Mouse (Mus musculus) bone marrow, adult 2 months (tissue): ENCODE measurements around the gene Rapgef6. TPM values are rescaled to one million over a fixed set of nuclear protein-coding genes. Genes with fewer than 3 reads are reported as not detected.

Experiments
- H3K27ac ChIP-seq: fragments of 200-500 bp; 2 replicates; pipeline ENCODE4 v1.5.1; 2012; ENCODE audit warnings: low read depth, mild to moderate bottlenecking, control low read depth, inconsistent platforms, low read length; ENCODE audit not compliant: control insufficient read depth, poor library complexity, insufficient read depth
- H3K4me1 ChIP-seq: fragments of 200-500 bp; 2 replicates; pipeline ENCODE4 v1.6.1; 2011; ENCODE audit warnings: low read length; ENCODE audit not compliant: control insufficient read depth, insufficient read depth
- H3K4me3 ChIP-seq: fragments of 200-500 bp; replicated peaks from 2 replicates; pipeline ENCODE3; 2011; ENCODE audit warnings: mild to moderate bottlenecking, low read depth, low read length, control low read depth; ENCODE audit not compliant: control insufficient read depth
- CTCF ChIP-seq: fragments of 200-500 bp; IDR thresholded peaks from 2 replicates; pipeline ENCODE4 v1.5.1; 2011; ENCODE audit warnings: low read length, control low read depth; ENCODE audit not compliant: control insufficient read depth, insufficient read depth
- POLR2A ChIP-seq: fragments of 200-500 bp; IDR thresholded peaks from 2 replicates; pipeline ENCODE4 v1.6.1; 2011; ENCODE audit warnings: low read depth, mild to moderate bottlenecking, control low read depth, low read length, borderline replicate concordance; ENCODE audit not compliant: control insufficient read depth
- WGBS: fragments of 180-500 bp; shearing (Covaris S2); methylation state at CpG from one replicate; pipeline ENCODE4 v1.1.7; 2018; 5-methylcytosine and 5-hydroxymethylcytosine counted together
- polyA plus RNA-seq: library from polyadenylated mRNA; stranded (reverse); fragments of >200 nt; gene quantifications from 2 replicates; pipeline ENCODE4 v1.2.4, GENCODE M21; 2011; ENCODE audit warnings: low replicate concordance; ENCODE audit not compliant: missing spikeins, insufficient read depth, insufficient read length

The Rapgef6 gene
- polyA plus RNA-seq, 1 experiment = 18.6 TPM

DNA sequence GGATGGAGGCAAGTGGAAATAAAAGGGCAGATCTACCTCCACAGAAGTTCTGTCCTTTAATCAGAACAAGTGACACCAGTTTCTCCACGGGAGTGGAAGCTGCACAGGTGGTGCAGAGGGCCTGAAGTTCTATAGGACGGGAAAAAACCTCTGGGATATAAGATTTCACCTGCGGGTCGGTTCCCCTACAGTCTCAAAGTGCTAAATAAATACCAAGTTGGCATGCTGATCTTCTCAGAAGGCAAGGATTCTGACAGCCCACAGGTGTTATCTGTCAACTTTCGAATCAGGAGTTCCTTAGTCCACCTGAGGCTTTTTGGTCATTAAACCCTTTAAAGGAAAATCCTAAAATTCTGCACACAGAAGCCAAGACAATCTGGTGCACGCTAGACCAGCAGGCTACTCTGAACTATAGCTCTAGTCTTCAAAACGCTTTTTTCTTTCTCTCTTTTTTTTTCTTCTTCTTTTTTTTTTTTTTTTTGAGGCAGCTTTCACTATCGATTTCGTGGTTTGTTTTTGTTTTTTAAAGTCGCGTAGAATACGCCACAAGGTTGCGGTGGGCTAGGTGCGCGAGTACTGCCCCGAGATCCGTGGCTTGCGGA lies 619 bp upstream of the Rapgef6 start:
- WGBS = 3% methylated on average over 18 of the region's 18 CpGs
- TF ChIP-seq POLR2A (0 out of 2 replicates have a peak, but pooled peaks have one; percentile 75), CTCF (no peak)
- Histone ChIP-seq H3K4me1 (peaks cover 1% of the 10 kb centered on the region; the same call in 1 of the 2 replicates), H3K4me3 (peak overlapping the region; percentile 92), H3K27ac (peak overlapping the region; percentile 99)

DNA sequence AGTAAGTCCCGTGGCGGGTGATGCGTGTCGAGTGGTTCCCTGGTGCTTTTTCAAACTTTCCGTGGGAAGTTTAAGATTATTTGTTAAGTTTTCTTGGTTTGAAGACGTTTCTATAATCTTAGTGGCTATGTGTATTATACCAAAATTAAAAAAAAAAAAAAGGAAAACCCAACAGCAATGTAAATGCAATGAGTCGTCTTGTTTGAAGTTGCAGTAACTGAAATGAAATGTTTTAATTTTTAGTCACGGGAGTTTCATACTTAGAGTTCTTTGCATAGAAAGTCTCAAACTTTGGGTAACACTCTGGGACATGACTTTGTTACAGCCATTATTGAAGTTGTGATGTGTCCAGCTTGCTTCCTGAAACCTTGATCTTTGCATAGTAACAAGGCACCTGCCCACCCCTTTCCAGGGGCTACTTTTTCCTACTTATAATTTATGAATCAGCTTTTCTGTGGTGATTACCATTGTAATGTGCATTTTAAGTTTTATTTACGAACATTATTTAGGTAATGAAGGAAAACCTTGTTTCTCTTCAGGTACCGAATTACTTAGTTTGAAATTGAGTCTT lies 869 bp downstream of the Rapgef6 start:
- no peak for TF ChIP-seq CTCF
- TF ChIP-seq POLR2A = no peak
- Histone ChIP-seq H3K27ac (peak overlapping the region; percentile 99), H3K4me1 (peaks cover 1% of the 10 kb centered on the region; the same call in 1 of the 2 replicates), H3K4me3 (peak overlapping the region; percentile 91)
- WGBS = 4% methylated on average over 10 of the region's 10 CpGs

GRCm38 (mm10) chr11:54528002-54528401 lies 5.4 kb downstream of the Rapgef6 start:
- H3K4me3 ChIP-seq = no peak overlapping the region
- H3K27ac ChIP-seq = no peak overlapping the region
- TF ChIP-seq POLR2A (no peak), CTCF (no peak)
- H3K4me1 ChIP-seq = peaks cover 2% of the 10 kb centered on the region
- 2% methylated on average over 2 of the region's 2 CpGs for WGBS

DNA sequence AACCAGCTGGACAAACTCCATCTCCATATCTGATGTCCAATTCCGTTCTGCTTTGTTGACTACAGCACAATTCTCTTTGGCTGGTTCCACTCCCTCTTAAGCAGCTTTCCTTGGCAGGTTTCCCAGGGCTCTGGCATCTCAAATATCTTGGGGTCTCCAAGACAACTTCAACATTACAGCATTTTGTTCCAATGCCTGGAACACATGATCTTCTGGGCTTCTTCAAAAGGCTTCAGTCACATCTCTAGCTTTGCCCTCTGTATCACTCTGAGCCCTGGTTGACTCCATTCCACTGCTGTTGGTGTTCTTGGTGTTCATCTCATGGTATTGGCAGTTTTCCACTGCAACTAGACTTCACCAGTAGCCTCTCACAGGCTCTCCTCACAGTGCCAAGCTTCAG lies 7.7 kb downstream of the Rapgef6 start:
- Histone ChIP-seq H3K27ac (no peak overlapping the region), H3K4me1 (peaks cover 4% of the 10 kb centered on the region), H3K4me3 (no peak overlapping the region)
- 77% methylated on average over 1 of the region's 1 CpGs for WGBS
- no peak for TF ChIP-seq CTCF
- no peak for TF ChIP-seq POLR2A

GRCm38 (mm10) chr11:54530916-54531315 lies 8.3 kb downstream of the Rapgef6 start:
- TF ChIP-seq CTCF (no peak), POLR2A (no peak)
- no peak overlapping the region for H3K27ac ChIP-seq
- peaks cover 4% of the 10 kb centered on the region for H3K4me1 ChIP-seq
- H3K4me3 ChIP-seq = no peak overlapping the region
- WGBS = 72% methylated on average over 1 of the region's 1 CpGs

DNA sequence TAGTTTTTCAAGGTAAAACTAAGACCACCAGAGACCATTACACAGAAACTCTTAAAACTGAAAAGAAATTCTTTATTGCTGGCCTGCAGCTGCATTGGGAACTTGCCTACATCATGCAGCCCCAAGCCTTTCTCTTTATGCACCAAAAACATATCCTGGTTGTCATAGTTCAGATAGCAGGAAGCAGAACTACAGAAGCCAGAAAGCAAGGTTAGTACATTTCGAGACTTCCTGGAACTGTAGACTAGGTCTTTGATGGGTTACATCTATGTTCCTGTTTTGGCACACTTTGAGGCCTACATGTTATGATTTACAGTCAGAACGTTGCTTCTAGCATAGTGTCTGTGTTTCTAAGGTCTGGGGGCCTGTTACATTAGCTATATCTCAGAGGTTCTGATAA lies 11.2 kb downstream of the Rapgef6 start:
- no peak for TF ChIP-seq CTCF
- TF ChIP-seq POLR2A = no peak
- H3K4me3 ChIP-seq = no peak overlapping the region
- peaks cover 6% of the 10 kb centered on the region for H3K4me1 ChIP-seq
- WGBS = 4% methylated on average over 2 of the region's 2 CpGs
- H3K27ac ChIP-seq = no peak overlapping the region

- Histone ChIP-seq H3K27ac (no peak overlapping the region), H3K4me3 (no peak overlapping the region), H3K4me1 (peaks cover 6% of the 10 kb centered on the region)
- 30% methylated on average over 6 of the region's 6 CpGs for WGBS
- TF ChIP-seq CTCF = peak; percentile 75
- TF ChIP-seq POLR2A = no peak
Observed at GRCm38 (mm10) chr11:54534871-54535270, 12.2 kb downstream of the Rapgef6 start.

- no peak overlapping the region for H3K27ac ChIP-seq
- no peak overlapping the region for H3K4me3 ChIP-seq
- peaks cover 4% of the 10 kb centered on the region for H3K4me1 ChIP-seq
- WGBS = 59% methylated on average over 2 of the region's 2 CpGs
- TF ChIP-seq POLR2A (no peak), CTCF (no peak)
Observed at GRCm38 (mm10) chr11:54539031-54539430, 16.4 kb downstream of the Rapgef6 start.

DNA sequence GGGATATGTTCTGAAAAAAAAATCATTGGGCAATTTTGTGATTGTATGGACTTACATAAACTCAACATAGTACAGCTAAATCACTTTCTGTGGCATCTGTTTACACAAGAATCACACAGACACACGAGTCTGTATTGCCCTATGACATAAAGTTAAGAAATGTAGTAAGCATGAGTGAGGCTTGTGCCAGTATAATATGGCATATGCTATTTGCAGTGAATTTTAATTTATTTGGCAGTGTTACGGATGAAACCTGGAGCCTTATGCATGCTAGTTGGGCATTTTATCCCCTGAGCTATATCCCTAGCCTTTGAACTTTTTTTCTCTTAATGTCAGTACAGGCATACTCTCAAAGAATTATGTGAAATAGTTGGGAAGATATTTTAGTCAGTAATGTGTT lies 16.8 kb downstream of the Rapgef6 start:
- no peak overlapping the region for H3K4me3 ChIP-seq
- no peak for TF ChIP-seq POLR2A
- no peak overlapping the region for H3K27ac ChIP-seq
- H3K4me1 ChIP-seq = peaks cover 2% of the 10 kb centered on the region
- 63% methylated on average over 2 of the region's 2 CpGs for WGBS
